Mouse (Mus musculus) spleen, adult 18-20 months (tissue): Measurements from ENCODE around the gene Fcrl6.

Source experiments
- DNase-seq, 2 experiments: peaks; one replicate each; pipeline ENCODE4 v3.0.0; 2022; ENCODE audit warnings: mixed read lengths in 2 of 2

The Fcrl6 gene

DNA sequence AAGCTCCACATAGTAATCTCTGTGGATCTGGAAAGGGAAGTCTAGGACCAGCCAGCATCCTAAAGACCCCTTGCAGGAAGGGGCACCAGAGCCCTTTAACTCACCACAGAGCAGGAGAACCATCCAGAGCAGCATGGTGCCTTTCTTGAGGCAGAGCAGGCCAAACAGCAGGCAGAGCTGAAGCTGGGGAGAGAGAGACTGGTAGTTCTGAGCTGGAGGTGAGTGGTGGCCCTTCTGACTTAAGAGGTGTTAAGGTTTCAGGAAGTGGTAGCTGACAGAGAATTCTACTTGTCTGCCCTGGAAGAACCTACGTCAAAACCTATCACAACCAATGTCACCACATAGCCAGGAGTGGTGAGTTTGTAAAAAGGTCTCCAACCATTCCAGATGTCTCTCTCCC, at the start of gene Fcrl6:
Gene Fcrl6, minus strand, starts transcription at position 226 of the 400 bp plus-strand sequence.
- no peak for DNase-seq

DNA sequence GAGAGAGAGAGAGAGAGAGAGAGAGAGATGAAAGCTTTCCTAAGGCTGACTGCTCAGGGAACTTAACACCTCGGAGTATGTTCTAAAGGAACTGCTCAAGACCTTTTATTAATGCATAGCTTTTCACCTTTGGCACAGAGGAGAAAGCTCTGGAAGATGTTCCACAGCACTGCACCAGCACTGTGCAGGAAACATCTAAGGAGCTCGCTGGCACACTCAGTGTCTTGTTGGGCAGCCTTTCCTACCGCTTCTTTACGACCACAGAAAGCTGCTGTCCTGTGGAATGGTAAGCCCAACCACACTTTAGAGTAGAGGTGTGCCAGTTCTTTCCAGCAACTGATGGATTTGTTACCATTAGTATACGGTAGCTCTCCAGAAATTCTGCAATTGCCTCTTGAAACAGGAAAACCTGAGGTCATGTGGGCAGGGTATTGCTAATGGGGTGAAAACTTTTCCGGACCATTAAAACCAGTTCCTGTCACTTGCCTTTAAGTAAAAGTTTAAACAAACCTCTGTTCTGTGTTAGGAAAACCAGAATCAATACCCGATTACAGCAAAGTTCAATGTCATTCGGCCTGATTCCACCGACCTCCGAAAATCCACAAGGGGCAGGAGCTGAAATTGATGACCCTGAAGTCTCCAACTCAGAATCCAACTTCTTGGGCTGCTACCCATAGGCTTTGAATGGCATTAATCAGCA, 49.1 kb upstream of the Fcrl6 start:
- no peak for DNase-seq

GRCm38 (mm10) chr1:172650519-172651287, 48.4 kb upstream of the Fcrl6 start:
- peak in 1 of 2 experiments; percentile 32 for DNase-seq

- no peak for DNase-seq
Measured at GRCm38 (mm10) chr1:172649396-172649795, 47.0 kb upstream of the Fcrl6 start.

GRCm38 (mm10) chr1:172647236-172647635, 44.9 kb upstream of the Fcrl6 start:
- DNase-seq = no peak

GRCm38 (mm10) chr1:172638781-172639180, 36.4 kb upstream of the Fcrl6 start:
- DNase-seq = no peak

DNA sequence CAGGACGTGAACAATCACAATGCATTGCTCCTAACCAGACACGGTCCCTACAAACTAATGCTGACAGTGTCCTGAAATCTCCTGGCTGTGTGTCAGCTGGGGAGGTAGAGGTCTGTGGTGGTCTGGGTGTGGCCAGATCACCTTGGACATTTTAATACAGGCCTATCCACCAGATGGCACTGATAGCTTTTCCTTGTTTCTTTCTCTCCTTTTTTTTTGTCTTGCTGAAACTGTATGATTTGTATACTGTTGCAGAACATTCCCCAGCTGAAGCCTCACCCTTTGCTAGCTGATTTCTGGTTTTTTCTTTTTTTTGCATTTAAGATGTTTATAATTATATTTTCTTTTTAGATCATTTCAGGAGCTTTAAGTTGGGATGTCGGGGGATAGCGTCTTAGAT, 35.5 kb upstream of the Fcrl6 start:
- DNase-seq = no peak

- DNase-seq = no peak
Measured at GRCm38 (mm10) chr1:172636266-172636665, 33.9 kb upstream of the Fcrl6 start.

DNA sequence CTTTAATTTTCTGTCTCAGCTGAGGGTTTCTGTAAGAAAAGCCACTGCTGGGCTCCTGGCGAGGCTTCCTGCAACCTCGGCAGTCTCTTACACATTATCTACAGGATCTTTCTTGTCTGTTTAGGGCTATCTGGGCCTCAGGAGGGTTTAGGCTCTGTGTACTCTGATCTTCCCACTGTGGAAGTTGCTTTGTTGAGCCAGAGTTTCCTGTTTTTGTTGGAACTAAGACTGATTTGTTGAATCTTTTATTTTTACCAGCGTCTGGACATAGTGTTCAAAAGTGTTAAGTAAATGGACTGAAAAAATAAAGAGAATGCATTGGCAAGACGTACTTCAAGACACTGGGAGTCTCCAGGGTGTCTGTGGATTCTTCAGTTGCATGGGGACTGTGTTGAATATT, 32.9 kb upstream of the Fcrl6 start:
- no peak for DNase-seq

DNA sequence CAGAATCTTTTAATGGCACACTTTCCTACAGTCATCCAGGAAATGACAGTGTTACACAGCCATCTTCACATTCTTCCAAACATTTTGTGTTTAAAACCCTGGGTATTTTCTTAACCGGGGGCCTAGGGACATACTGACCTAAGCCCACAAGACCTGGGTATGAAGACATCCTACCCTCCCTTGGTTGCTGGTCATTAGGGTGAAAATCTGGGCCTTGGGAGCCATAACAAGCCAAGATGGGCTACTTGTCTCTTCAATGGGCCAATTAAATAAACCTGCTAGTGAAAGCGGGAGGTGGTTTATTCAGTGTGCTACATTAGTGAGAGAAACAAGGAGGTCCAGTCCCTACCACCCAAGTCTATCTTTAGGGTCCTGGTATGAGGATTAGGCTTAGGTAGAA, 31.8 kb upstream of the Fcrl6 start:
- no peak for DNase-seq

DNA sequence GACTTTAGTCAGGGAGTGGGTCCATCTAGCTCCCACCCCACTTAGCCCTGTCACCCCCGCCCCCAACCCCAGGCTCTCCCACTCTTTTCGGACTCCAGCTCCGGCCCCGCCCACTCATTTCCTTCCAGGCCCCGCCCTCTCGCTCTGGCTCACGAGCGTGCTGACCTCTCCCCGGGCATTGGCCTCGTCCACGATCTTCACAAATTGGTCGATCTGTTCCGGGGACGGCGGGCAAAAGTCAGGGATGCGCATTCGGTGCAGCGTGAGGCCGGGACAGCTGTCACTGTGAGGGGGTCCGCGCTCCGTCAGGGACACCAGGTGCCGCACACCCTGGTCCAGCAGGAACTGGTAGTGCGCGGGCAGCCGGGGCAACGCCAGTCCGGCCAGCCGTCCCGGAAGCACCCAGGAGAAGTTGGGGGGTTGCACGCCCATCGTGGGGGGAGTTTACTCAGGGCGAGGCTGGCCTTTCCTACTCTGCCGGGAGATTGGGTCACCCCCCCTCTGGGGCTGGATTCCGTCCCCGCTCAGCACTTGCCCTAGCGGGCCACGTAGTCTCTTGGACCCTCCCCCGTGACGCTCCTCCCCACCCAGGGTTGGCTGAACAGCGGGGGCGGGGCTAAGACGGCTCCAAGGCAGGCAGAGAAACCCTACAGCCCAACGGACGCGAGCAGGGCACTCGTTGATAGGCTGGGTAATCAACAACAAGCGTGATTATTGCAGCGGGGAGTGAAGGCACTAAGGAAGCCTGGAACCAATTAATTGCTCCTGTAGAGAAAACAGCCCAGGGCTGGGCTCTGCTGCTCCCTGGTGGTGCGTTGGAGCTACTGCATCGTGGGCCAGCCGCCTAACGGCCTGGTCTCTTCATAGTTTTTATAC, 30.3 kb upstream of the Fcrl6 start, which contains the start of gene Dusp23:
Gene Dusp23, minus strand, starts transcription at position 512 of the 876 bp plus-strand sequence.
- peak; percentile 90 to 96 for DNase-seq

DNA sequence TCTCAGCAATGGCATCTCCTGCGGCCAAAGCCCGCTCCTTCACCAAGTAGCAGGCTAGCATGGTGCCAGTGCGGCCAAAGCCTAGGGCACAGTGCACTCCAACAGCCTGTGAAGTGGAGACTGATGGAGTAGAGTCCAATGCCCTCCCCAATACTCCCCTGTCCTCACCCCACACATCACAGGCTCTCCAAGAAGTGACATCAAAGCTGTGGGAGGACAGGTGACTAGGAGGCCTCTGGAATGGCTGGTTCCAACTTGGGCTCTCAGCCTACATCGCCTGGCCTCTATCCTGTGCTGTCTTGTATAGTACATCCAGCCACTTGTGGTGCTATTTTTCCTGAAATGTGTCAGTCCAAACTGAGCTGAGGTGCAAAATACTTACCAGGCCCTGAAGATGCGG, 29.4 kb upstream of the Fcrl6 start:
- no peak for DNase-seq

GRCm38 (mm10) chr1:172629831-172630230, 27.5 kb upstream of the Fcrl6 start:
- DNase-seq = no peak

DNA sequence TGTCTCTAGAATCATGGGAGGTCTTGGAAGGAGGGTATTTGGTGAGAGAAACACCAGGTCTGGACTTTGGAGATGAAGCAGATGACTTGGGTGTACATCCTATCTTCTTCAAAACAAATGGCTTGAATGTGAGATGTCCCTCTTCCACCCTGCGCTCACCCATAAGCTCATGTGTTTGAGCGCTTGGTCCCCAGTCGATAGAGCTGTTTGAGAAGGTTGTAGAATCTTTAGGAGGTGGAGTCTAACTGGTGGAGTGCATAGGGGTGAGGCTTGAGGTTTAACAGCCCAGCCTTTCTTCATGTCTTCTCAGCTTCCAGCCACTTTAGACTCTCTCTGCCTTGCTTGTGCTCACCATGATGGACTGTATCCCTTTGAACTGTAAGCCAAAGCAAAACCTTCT, 24.0 kb upstream of the Fcrl6 start:
- no peak for DNase-seq

DNA sequence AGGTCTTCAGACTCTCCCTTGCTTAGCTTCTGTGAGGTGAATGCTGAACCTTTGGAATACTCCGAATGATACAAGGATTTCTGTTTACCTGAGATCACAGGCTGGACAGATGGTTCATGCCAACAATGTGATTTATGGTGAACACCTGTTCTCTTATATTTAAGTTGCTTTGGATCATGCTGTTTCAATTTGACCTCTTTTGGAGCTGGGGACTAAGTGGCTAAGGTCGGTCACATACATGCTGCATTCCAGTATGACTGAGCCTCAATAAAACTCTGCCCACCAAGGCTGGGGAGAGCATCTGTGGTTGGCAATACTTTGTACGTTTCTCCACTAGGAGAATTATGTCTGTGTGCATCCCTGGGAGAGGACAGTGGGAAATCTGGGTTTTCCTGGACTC, 21.7 kb upstream of the Fcrl6 start:
- no peak for DNase-seq

DNA sequence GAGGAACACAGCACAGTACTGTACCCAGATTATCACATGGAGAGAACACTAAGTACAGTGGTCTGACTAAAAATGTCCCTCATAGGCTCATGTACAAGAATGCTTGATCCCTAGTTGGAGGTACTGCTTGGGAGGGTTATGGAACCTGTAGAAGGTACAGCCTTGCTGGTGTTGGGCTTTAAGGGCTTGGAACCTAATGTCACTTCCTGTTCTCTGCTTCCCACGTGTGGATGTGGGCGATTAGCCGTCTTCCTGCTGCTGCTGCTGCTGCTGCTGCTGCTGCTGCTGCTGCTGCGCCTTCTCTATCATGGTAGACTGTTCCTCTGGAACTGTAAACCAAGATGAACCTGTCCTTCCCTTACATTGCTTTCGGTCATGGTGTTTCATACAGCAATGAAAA, 21.2 kb upstream of the Fcrl6 start:
- DNase-seq = no peak

GRCm38 (mm10) chr1:172619235-172619634, 16.9 kb upstream of the Fcrl6 start:
- DNase-seq = peak; percentile 38 to 73

GRCm38 (mm10) chr1:172618141-172618540, 15.8 kb upstream of the Fcrl6 start:
- no peak for DNase-seq

DNA sequence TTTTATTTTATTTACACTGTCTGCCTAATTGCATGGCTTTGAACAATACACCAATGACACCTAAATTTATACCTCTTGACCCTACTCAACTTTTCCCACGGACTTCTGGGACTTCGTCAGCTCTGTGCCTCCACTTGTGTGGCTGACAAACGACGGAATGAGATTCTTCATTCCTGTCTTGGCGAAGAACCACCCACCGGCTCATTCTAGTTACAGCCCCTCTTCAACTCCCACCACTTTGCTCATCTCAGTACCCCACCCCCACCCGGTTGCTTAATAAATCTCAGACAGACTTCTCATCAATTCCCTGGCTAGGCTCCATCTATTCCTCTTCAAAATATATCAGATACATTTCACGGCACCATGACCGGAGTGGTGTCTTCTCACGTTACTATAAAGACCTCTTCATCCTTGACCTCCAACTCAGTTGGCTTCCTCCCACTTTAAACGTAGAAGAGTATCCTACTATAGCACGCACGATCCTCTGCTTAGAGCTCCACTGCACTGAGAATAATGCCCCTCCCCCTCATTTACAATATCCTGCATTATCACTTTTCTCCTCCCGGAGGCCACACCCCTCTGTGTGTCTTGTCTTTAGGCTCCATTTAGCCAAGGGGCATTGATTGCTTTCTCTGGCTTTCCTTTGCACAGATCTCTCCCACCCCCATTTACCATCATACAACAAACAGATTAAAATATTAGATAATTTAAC, 15.2 kb upstream of the Fcrl6 start:
- DNase-seq = no peak

DNA sequence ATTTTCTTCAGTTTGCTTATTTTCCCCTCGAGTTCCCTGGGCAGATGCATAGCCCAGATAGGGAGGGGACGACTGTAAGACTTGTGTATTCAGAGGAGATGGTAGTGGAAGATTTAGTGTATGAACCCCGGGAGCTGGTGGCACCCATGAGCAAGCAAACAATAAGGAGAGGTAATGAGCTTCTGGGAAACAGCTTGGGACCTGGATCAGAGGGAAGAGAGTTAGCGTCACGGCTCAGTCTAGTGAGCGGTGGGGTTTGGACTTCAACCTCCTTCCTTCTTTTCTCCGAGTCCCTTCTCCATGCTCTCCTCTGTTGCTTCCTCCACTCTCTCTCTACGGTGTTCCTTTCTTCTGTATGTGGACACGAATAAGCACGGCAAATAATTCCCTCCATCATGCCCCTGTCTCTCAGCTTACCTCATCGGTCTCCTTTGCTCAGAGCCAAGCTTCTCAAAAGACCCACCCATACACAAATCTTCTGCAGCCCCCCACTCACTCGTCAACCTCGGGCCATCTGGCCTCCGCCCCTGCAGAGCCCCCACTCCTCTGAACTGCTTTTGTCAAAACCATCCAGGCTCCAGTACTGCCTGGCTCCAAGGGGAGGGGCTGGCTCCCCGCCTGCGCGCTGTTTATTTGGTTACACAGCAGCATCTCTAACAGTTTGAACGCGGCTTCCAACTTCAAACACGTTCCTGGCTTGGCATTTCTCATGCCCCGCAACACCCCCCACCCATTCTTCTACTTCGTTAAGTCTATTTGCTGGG, 14.4 kb upstream of the Fcrl6 start:
- no peak for DNase-seq

- no peak for DNase-seq
Measured at GRCm38 (mm10) chr1:172615412-172615811, 13.1 kb upstream of the Fcrl6 start.

DNA sequence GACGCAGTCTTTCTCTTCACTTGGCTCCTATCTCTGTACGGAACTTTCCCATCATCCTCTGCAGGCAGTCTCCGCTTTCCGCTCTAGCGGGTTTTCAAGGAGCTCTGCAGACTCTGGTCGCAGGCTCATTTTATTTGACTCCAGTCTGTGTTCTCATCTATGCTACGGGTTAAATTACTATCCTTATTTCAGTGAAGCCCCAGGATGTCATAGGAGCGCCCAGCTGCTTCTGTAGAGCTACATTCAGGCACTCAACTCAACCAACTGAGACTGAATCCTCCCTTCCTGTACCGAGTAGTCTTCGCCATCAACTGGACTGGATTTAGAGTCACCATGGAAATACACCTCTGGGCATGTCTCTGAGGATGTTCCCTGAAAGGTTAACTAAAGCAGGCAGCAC, 12.3 kb upstream of the Fcrl6 start:
- DNase-seq = no peak
